Comparison of ENCODE assay signal across 1 mouse cellular context in the genomic region with DNA sequence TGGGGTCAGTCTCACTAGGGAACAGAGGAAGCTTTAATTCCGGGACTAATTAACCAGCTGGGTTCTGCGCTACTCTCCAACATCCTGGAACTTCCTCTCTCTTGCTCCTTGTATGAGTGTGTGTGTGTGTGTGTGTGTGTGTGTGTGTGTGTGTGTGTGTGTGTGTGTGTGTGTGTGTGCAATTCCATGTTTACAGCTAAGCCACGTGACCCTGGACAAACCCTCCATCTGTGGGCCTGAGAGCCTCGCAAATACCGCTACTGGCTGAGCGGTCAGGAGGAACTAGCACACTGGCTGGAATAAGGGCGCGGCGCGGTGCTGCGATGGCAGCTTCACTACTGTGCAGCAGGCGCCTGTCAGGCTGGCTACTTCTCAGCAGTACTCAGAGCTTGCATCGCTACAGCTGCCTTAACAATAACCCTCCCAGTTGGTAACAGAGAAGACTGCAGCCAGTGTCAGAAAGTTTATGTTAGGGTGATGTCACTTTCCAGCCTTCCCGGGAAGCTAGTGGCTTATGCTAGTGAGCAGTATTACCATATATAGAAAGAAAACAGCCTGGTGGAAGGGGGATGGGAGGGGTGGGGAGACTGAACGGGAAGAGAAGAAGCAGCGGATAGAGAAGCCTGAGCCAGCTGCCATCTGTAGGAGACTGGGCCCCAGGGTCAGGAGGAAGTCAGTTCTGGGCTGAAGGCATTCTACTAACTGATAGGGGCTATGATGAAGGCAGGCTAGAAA.
TF ChIP-seq lines count a peak whose summit lies in the region.

No protein-coding gene starts in this region.

TF ChIP-seq in CH12.LX, 34 proteins besides CTCF, POLR2A, EP300 and RAD21 (continued from another document):
- TF ChIP-seq ETS1 (conservative IDR thresholded peaks at IDR 0.05; ENCODE audit: low read depth, low read length) (0 out of 2 replicates have a peak, but pooled peaks have one; percentile 27), MYC (IDR thresholded peaks at IDR 0.05; ENCODE audit: low read depth, low read length) (no peak), POLR2AphosphoS2 (IDR thresholded peaks at IDR 0.05; ENCODE audit: low read depth, low read length) (no peak), UBTF (IDR thresholded peaks at IDR 0.05; ENCODE audit: low read depth, low read length) (0 out of 2 replicates have a peak, but pooled peaks have one; percentile 36), TCF12 (IDR thresholded peaks at IDR 0.05; ENCODE audit: low read depth, low read length) (peak; percentile 49; the same call in 1 of the 2 replicates), USF2 (conservative IDR thresholded peaks at IDR 0.05; ENCODE audit: low read depth, low read length) (peak; percentile 39), IRF4 (IDR thresholded peaks at IDR 0.05; ENCODE audit: low read depth, low read length) (0 out of 2 replicates have a peak, but pooled peaks have one; percentile 6), HCFC1 (IDR thresholded peaks at IDR 0.05; ENCODE audit: low read depth, low read length) (no peak), MAX (IDR thresholded peaks at IDR 0.05; ENCODE audit: low read length) (0 out of 2 replicates have a peak, but pooled peaks have one; percentile 33), SIN3A (IDR thresholded peaks at IDR 0.05; ENCODE audit: low read length) (no peak), MEF2A (IDR thresholded peaks at IDR 0.05; ENCODE audit: borderline replicate concordance, low read depth, low read length) (no peak), RCOR1 (conservative IDR thresholded peaks at IDR 0.05; ENCODE audit: low read depth, low read length) (no peak), ZNF384 (IDR thresholded peaks at IDR 0.05; ENCODE audit: low read depth, low read length) (no peak), JUN (IDR thresholded peaks at IDR 0.05; ENCODE audit: insufficient read depth, low read depth, low read length) (no peak), MAZ (IDR thresholded peaks at IDR 0.05; ENCODE audit: low read depth, low read length) (no peak), JUND (conservative IDR thresholded peaks at IDR 0.05; ENCODE audit: low read depth, low read length) (no peak), SMC3 (IDR thresholded peaks at IDR 0.05; ENCODE audit: low read depth, low read length) (0 out of 2 replicates have a peak, but pooled peaks have one; percentile 2), PAX5 (IDR thresholded peaks at IDR 0.05; ENCODE audit: low read length) (no peak), ZMIZ1 (IDR thresholded peaks at IDR 0.05; ENCODE audit: low read depth, low read length) (no peak), MXI1 (IDR thresholded peaks at IDR 0.05; ENCODE audit: low read depth, low read length) (no peak), GABPA (IDR thresholded peaks at IDR 0.05; ENCODE audit: insufficient replicate concordance, low read depth, low read length) (no peak), CHD2 (IDR thresholded peaks at IDR 0.05; ENCODE audit: low read length) (0 out of 2 replicates have a peak, but pooled peaks have one; percentile 27), MAFK (IDR thresholded peaks at IDR 0.05; ENCODE audit: insufficient replicate concordance, low read length) (no peak), KAT2A (IDR thresholded peaks at IDR 0.05; ENCODE audit: insufficient replicate concordance, low read length) (no peak)
